Comparison of ENCODE assay signal across 19 mouse cellular contexts in the genomic region with DNA sequence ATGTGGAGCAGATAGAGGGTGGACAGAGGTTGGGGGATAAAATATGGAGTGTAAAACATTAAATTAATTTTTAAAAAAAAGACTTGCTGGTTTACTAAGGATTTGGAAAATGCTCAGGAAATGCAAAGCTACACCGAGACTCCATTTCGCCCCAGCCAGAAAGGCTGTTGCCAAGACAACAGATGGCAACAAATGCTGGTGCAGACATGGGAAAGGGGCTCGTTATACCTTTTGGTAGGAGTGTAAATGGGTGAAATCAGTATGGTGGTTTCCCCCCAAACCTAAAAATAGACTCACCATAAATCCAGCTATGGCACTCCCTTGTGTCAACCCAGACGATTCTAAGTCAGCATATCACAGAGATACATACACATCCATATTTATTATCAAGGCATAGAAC.
A peak's percentile ranks its signal among the peaks of the same experiment; 100 is the strongest.
DNase-seq lines count a peak whose midpoint lies in the region; ATAC-seq lines count a peak whose summit lies in the region.
"Had no signal": no experiment of that assay in that cellular context is flagged by ENCODE, and none has a peak within 500 bp of the region (broad histone marks: within the 10 kb centered on the region; RNA-seq: fewer than 3 reads in every experiment).

No protein-coding gene starts in this region.

- H3K4me3 ChIP-seq in forebrain, embryonic 14.5 days (ENCODE audit: low read depth, low read length): no peak overlapping the region
- H3K4me3 ChIP-seq in forebrain, embryonic 10.5 days: no peak overlapping the region
- H3K4me3 ChIP-seq: gastrocnemius, adult 2 months; hindbrain, embryonic 12.5 days; hindbrain, embryonic 15.5 days had no signal

- H3K27ac ChIP-seq in forebrain, embryonic 14.5 days (ENCODE audit: low read depth, low read length): no peak overlapping the region
- no peak overlapping the region for H3K27ac ChIP-seq in forebrain, embryonic 10.5 days
- H3K27ac ChIP-seq: gastrocnemius, adult 2 months; hindbrain, embryonic 12.5 days; hindbrain, embryonic 15.5 days had no signal

- no peak overlapping the region for H3K4me2 ChIP-seq in forebrain, embryonic 14.5 days (ENCODE audit: low read length)
- H3K4me2 ChIP-seq: heart, embryonic 11.5 days; hindbrain, embryonic 12.5 days; hindbrain, embryonic 15.5 days had no signal

- H3K36me3 ChIP-seq in forebrain, embryonic 14.5 days (ENCODE audit: control insufficient read depth, insufficient read depth, low read length): no peaks in the 10 kb centered on the region
- no peaks in the 10 kb centered on the region for H3K36me3 ChIP-seq in forebrain, embryonic 10.5 days (replicated peaks)
- H3K36me3 ChIP-seq: hindbrain, embryonic 12.5 days; hindbrain, embryonic 15.5 days had no signal

- no peak for ATAC-seq in forebrain, embryonic 14.5 days
- peak; percentile 44; the same call in 1 of the 2 replicates for ATAC-seq in frontal cortex, adult (ENCODE audit: low TSS enrichment)
- ATAC-seq: CD4-positive, CD25-positive, alpha-beta regulatory T cell, adult 4 months; intestine, postnatal 0 days had no signal

- no peaks in the 10 kb centered on the region for H3K9me3 ChIP-seq in forebrain, embryonic 14.5 days (replicated peaks; ENCODE audit: control insufficient read depth, low read length)
- no peaks in the 10 kb centered on the region for H3K9me3 ChIP-seq in forebrain, embryonic 10.5 days
- H3K9me3 ChIP-seq: hindbrain, embryonic 12.5 days; hindbrain, embryonic 15.5 days had no signal

- H3K4me1 ChIP-seq in forebrain, embryonic 14.5 days (ENCODE audit: control insufficient read depth, insufficient read depth, low read length): no peaks in the 10 kb centered on the region
- H3K4me1 ChIP-seq in forebrain, embryonic 10.5 days: no peaks in the 10 kb centered on the region
- H3K4me1 ChIP-seq: hindbrain, embryonic 12.5 days; hindbrain, embryonic 15.5 days had no signal

- peak; percentile 44 for DNase-seq in forebrain, embryonic 14.5 days (ENCODE audit: low spot score)
- no peak for DNase-seq in forebrain, embryonic 10.5 days (ENCODE audit: extremely low spot score, low spot score)
- no peak for DNase-seq in frontal cortex, postnatal 14 days (ENCODE audit: low spot score in 2 of 2)
- DNase-seq in brain, embryonic 18.5 days (ENCODE audit: low read depth, low spot score): peak; percentile 18
- no peak for DNase-seq in lung, postnatal 25 days (ENCODE audit: low spot score)
- DNase-seq: adrenal gland, adult 2 months; adrenal gland, postnatal 14 days; cerebellum, adult 11 months; cerebellum, adult 2 months; gastrocnemius, adult 2 months; gastrocnemius, postnatal 14 days; heart, adult 11 months; kidney, adult 2 months had no signal

- WGBS in forebrain, embryonic 14.5 days: 55% methylated on average over 4 of the region's 4 CpGs
- 84% methylated on average over 4 of the region's 4 CpGs for WGBS in forebrain, embryonic 10.5 days

- H3K27me3 ChIP-seq in forebrain, embryonic 14.5 days (replicated peaks; ENCODE audit: control insufficient read depth, insufficient read depth, low read length): no peaks in the 10 kb centered on the region
- no peaks in the 10 kb centered on the region for H3K27me3 ChIP-seq in forebrain, embryonic 10.5 days (ENCODE audit: poor library complexity, severe bottlenecking)
- H3K27me3 ChIP-seq: hindbrain, embryonic 12.5 days; hindbrain, embryonic 15.5 days had no signal

- H3K9ac ChIP-seq in forebrain, embryonic 14.5 days (ENCODE audit: low read length): no peak overlapping the region
- H3K9ac ChIP-seq: hindbrain, embryonic 12.5 days; hindbrain, embryonic 15.5 days had no signal

Comparison
In these comparisons a context has a peak if more than half of its experiments do, and no peak if none do; other contexts are left out.
1. DNase-seq: peak in forebrain, embryonic 14.5 days (single experiment) and brain, embryonic 18.5 days (single experiment); none in forebrain, embryonic 10.5 days (single experiment), frontal cortex, postnatal 14 days (0 of 2) and lung, postnatal 25 days (single experiment).